Mouse (Mus musculus): ENCODE measurements around the gene Gdf1. TPM values are rescaled to one million over a fixed set of nuclear protein-coding genes. Genes with fewer than 3 reads are reported as not detected.
A peak's percentile ranks its signal among the peaks of the same experiment; 100 is the strongest.

Gene Gdf1
- polyA plus RNA-seq (2015; fragmentation: Nextera tagmentation; extraction: Ambion mirVana), result 0.18 and 0.34 TPM in 2 replicates

DNA sequence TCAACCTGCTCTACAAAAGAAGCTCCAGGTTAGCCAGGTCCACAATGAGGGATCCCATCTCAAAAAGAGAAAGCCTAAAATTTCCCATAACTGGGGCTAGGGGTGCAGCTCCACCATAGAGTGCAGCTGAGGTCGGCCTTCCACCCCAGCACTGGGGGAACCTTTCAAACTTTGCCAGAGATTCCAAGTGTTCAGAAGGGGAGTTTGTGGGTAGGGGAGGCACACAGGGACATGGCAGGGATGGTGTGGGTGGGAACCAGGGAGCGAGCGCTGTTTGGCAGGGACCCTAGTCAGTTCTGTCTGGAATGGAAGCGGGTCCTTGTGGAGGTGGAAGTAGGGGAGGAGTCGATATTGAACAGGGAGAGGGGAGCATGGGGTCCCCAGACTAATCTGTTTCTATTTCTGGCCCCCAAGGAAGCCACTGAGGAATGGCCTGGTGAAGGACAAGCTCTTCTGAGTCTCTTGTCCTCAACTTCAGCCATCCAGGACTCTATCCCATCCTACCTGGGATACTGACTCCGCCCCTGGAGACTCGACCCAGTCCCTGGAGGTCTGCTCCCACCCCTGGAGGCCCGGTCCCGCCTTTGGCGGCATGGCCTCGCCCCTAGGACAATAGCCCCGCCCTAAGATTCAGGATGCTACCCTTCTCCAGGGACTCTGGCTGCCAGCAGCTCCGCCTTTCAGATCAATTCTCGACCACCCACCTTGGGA lies at the start of gene Gdf1:
Gene Gdf1 (plus strand): TSS at position 694 of the 711 bp plus-strand sequence.
- Histone ChIP-seq H3K4me3 (ENCODE audit: low read depth, low read length) (no peak within 1 kb of the TSS), H3K4me1 (ENCODE audit: control insufficient read depth, low read depth, low read length) (peaks cover 25% of the 10 kb centered on the region), H3K27me3 (ENCODE audit: control insufficient read depth, insufficient read depth, low read depth, low read length) (no peaks in the 10 kb centered on the region), H3K4me2 (ENCODE audit: low read depth, low read length) (no peak within 1 kb of the TSS), H3K27ac (ENCODE audit: low read length) (peak within 1 kb of the TSS; percentile 83), H3K36me3 (ENCODE audit: control insufficient read depth, insufficient read depth) (peaks cover 35% of the 10 kb centered on the region), H3K9me3 (replicated peaks; ENCODE audit: control insufficient read depth, low read length) (no peaks in the 10 kb centered on the region), H3K9ac (ENCODE audit: low read depth, low read length) (no peak within 1 kb of the TSS)
- WGBS (ENCODE audit: insufficient replicate concordance), result 40% methylated on average over 14 of the region's 14 CpGs
- ATAC-seq (ENCODE audit: low read depth), result no peak

GRCm38 (mm10) chr8:70281001-70281400 lies 48.6 kb upstream of the Gdf1 start:
- Histone ChIP-seq H3K4me2 (ENCODE audit: low read depth, low read length) (no peak overlapping the region), H3K4me3 (ENCODE audit: low read depth, low read length) (no peak overlapping the region), H3K9me3 (replicated peaks; ENCODE audit: control insufficient read depth, low read length) (no peaks in the 10 kb centered on the region), H3K4me1 (ENCODE audit: control insufficient read depth, low read depth, low read length) (peaks cover 12% of the 10 kb centered on the region), H3K36me3 (ENCODE audit: control insufficient read depth, insufficient read depth) (peaks cover 4% of the 10 kb centered on the region; the same call in 1 of the 2 replicates), H3K27me3 (ENCODE audit: control insufficient read depth, insufficient read depth, low read depth, low read length) (peaks cover 11% of the 10 kb centered on the region), H3K27ac (ENCODE audit: low read length) (no peak overlapping the region), H3K9ac (ENCODE audit: low read depth, low read length) (no peak overlapping the region)
- 53% methylated on average over 3 of the region's 3 CpGs for WGBS (ENCODE audit: insufficient replicate concordance)
- no peak for ATAC-seq (ENCODE audit: low read depth)

DNA sequence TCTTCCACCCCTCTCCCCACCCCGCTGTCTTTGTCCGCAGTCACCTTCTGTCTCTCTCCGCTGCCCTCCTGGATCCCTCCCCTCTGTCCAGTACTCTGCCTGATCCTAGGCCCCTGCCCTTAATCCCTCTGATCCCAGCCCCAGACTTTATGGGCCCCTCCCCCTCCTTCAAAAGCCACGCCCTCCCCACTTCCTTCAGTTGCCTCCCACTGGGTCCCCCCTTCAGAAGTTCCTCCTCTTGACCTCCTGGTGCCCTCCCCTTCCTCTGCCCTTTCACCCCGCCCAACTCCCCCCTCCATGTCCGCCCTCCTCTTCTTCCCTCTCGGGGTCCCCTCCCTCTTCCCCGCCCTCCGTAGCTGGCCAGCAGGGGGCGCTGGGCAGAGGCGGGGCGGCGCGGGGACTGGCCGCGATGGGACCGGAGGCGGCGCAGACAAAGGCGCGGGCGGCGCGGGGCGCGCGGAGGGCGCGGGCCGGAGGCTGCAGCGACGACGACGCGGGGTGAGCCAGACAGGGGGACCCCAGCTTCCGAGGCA lies 46.9 kb upstream of the Gdf1 start, which contains the start of gene Homer3:
Gene Homer3 (plus strand): TSS at position 225 of the 533 bp plus-strand sequence.
- no peaks in the 10 kb centered on the region for H3K9me3 ChIP-seq (replicated peaks; ENCODE audit: control insufficient read depth, low read length)
- WGBS (ENCODE audit: insufficient replicate concordance), result under 1% methylated on average over 36 of the region's 36 CpGs
- H3K27ac ChIP-seq (ENCODE audit: low read length), result no peak within 1 kb of the TSS
- peaks cover 11% of the 10 kb centered on the region for H3K27me3 ChIP-seq (ENCODE audit: control insufficient read depth, insufficient read depth, low read depth, low read length)
- peak within 1 kb of the TSS; percentile 70 for H3K4me3 ChIP-seq (ENCODE audit: low read depth, low read length)
- ATAC-seq (ENCODE audit: low read depth), result peak; percentile 85
- peaks cover 9% of the 10 kb centered on the region for H3K4me1 ChIP-seq (ENCODE audit: control insufficient read depth, low read depth, low read length)
- H3K9ac ChIP-seq (ENCODE audit: low read depth, low read length), result peak within 1 kb of the TSS; percentile 71
- H3K4me2 ChIP-seq (ENCODE audit: low read depth, low read length), result peak within 1 kb of the TSS; percentile 91
- H3K36me3 ChIP-seq (ENCODE audit: control insufficient read depth, insufficient read depth), result peaks cover 8% of the 10 kb centered on the region; the same call in 1 of the 2 replicates

DNA sequence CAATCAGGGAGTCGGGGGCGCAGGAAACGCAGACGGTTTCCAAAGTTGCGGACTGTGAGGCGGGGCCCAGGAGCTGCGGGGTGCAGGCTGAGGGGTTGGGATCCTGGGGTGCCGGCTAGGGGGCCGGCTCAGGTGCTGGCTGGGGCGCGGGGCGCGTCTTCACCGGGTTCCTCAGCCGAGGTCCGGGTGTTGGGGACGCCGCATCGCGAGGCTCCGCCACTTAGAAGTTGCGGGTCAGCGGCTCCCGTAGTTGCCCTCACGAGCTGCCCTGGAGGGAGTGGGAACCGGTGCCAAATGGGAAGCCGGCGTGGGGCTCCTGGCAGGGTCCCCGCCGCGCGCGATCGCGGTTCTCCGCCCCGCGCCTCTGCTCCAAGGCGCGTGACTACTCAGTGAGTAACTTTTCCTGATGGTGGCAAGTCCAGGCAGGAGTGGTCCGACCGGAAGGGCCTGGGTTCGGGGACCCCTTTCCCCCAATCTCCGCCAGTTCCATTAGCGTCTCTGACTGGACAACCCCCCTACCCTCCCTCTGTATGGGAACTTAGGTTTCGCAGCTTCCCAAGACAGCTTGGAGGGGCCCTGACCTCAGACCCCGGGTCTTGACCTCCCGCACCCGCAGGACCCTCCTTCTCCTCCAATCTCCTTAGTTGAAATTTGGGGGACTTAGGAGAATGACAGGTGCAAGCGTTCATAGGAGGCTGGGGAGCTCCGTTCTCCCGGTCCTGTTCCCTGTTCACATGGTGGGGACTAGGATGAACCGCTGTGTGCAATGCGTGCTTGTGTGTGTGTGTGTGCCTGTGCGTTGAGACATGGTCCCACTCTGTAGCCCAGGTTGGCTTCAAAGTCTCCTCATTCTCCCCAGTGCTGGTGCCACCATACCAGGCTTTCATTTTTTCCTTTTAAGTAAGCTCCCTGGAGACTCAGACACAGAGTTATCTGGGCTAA lies 46.2 kb upstream of the Gdf1 start:
- Histone ChIP-seq H3K27me3 (ENCODE audit: control insufficient read depth, insufficient read depth, low read depth, low read length) (peaks cover 11% of the 10 kb centered on the region), H3K36me3 (ENCODE audit: control insufficient read depth, insufficient read depth) (peaks cover 8% of the 10 kb centered on the region; the same call in 1 of the 2 replicates), H3K4me2 (ENCODE audit: low read depth, low read length) (peak overlapping the region; percentile 91), H3K9me3 (replicated peaks; ENCODE audit: control insufficient read depth, low read length) (no peaks in the 10 kb centered on the region), H3K4me1 (ENCODE audit: control insufficient read depth, low read depth, low read length) (peaks cover 9% of the 10 kb centered on the region), H3K9ac (ENCODE audit: low read depth, low read length) (peak overlapping the region; percentile 71), H3K27ac (ENCODE audit: low read length) (no peak overlapping the region), H3K4me3 (ENCODE audit: low read depth, low read length) (peak overlapping the region; percentile 70)
- ATAC-seq (ENCODE audit: low read depth), result peak; percentile 19
- WGBS (ENCODE audit: insufficient replicate concordance), result under 1% methylated on average over 53 of the region's 55 CpGs

- Histone ChIP-seq H3K4me2 (ENCODE audit: low read depth, low read length) (no peak overlapping the region), H3K27me3 (ENCODE audit: control insufficient read depth, insufficient read depth, low read depth, low read length) (peaks cover 11% of the 10 kb centered on the region), H3K9me3 (replicated peaks; ENCODE audit: control insufficient read depth, low read length) (no peaks in the 10 kb centered on the region), H3K9ac (ENCODE audit: low read depth, low read length) (no peak overlapping the region), H3K27ac (ENCODE audit: low read length) (no peak overlapping the region), H3K4me1 (ENCODE audit: control insufficient read depth, low read depth, low read length) (peaks cover 9% of the 10 kb centered on the region), H3K4me3 (ENCODE audit: low read depth, low read length) (no peak overlapping the region), H3K36me3 (ENCODE audit: control insufficient read depth, insufficient read depth) (peaks cover 8% of the 10 kb centered on the region; the same call in 1 of the 2 replicates)
- WGBS (ENCODE audit: insufficient replicate concordance), result 61% methylated on average over 5 of the region's 5 CpGs
- ATAC-seq (ENCODE audit: low read depth), result no peak
These were observed 45.2 kb upstream of the Gdf1 start for GRCm38 (mm10) chr8:70284421-70284820.

DNA sequence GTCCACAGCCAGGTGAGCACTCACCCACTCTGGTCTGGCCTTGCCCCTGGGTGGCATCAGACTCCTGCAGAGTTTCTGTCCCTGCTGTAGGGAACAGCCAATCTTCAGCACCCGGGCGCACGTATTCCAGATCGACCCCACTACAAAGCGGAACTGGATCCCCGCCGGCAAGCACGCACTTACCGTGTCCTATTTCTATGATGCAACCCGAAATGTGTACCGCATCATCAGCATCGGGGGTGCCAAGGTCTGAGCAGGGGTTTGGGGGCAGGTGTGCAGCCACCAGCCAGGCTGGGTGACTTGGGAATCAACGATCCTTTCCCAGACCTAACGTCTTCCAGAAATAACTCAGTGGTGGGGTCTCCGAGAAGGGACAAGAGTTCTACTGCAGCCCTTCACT lies 44.3 kb upstream of the Gdf1 start:
- no peak overlapping the region for H3K4me2 ChIP-seq (ENCODE audit: low read depth, low read length)
- H3K9me3 ChIP-seq (replicated peaks; ENCODE audit: control insufficient read depth, low read length), result no peaks in the 10 kb centered on the region
- H3K9ac ChIP-seq (ENCODE audit: low read depth, low read length), result no peak overlapping the region
- H3K4me3 ChIP-seq (ENCODE audit: low read depth, low read length), result no peak overlapping the region
- ATAC-seq (ENCODE audit: low read depth), result no peak
- H3K36me3 ChIP-seq (ENCODE audit: control insufficient read depth, insufficient read depth), result peaks cover 8% of the 10 kb centered on the region; the same call in 1 of the 2 replicates
- 82% methylated on average over 15 of the region's 15 CpGs for whole genome bisulfite sequencing (ENCODE audit: insufficient replicate concordance)
- H3K4me1 ChIP-seq (ENCODE audit: control insufficient read depth, low read depth, low read length), result peaks cover 9% of the 10 kb centered on the region
- H3K27me3 ChIP-seq (ENCODE audit: control insufficient read depth, insufficient read depth, low read depth, low read length), result peaks cover 11% of the 10 kb centered on the region
- no peak overlapping the region for H3K27ac ChIP-seq (ENCODE audit: low read length)

GRCm38 (mm10) chr8:70286737-70287136 lies 42.9 kb upstream of the Gdf1 start:
- Histone ChIP-seq H3K9ac (ENCODE audit: low read depth, low read length) (no peak overlapping the region), H3K9me3 (replicated peaks; ENCODE audit: control insufficient read depth, low read length) (no peaks in the 10 kb centered on the region), H3K4me1 (ENCODE audit: control insufficient read depth, low read depth, low read length) (peaks cover 9% of the 10 kb centered on the region), H3K27ac (ENCODE audit: low read length) (no peak overlapping the region), H3K36me3 (ENCODE audit: control insufficient read depth, insufficient read depth) (peaks cover 8% of the 10 kb centered on the region; the same call in 1 of the 2 replicates), H3K4me2 (ENCODE audit: low read depth, low read length) (no peak overlapping the region), H3K27me3 (ENCODE audit: control insufficient read depth, insufficient read depth, low read depth, low read length) (peaks cover 11% of the 10 kb centered on the region), H3K4me3 (ENCODE audit: low read depth, low read length) (no peak overlapping the region)
- 81% methylated on average over 8 of the region's 8 CpGs for WGBS (ENCODE audit: insufficient replicate concordance)
- ATAC-seq (ENCODE audit: low read depth), result no peak

DNA sequence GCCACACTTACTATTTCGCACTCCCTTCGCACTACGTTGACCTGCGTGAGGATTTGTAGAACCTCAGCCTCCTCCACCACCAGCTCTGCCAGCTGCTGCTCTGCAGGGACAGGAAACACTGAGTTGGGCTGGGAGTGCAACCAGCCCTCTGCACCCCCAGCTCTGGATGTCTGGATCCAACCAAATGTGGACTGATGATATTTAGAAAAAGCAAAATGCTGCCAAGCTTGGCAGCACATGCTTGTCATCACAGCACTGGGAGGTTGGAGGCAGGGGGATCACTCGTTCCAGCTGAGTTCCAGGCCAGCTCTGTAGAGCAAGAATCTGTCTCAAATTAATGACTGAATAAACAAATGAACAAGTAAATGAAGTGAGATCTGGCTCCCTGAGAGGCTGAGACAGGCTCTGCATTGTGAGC lies 35.6 kb upstream of the Gdf1 start:
- H3K9me3 ChIP-seq (replicated peaks; ENCODE audit: control insufficient read depth, low read length), result no peaks in the 10 kb centered on the region
- no peaks in the 10 kb centered on the region for H3K4me1 ChIP-seq (ENCODE audit: control insufficient read depth, low read depth, low read length)
- H3K9ac ChIP-seq (ENCODE audit: low read depth, low read length), result no peak overlapping the region
- 77% methylated on average over 5 of the region's 5 CpGs for WGBS (ENCODE audit: insufficient replicate concordance)
- no peak overlapping the region for H3K27ac ChIP-seq (ENCODE audit: low read length)
- H3K27me3 ChIP-seq (ENCODE audit: control insufficient read depth, insufficient read depth, low read depth, low read length), result no peaks in the 10 kb centered on the region
- H3K36me3 ChIP-seq (ENCODE audit: control insufficient read depth, insufficient read depth), result peaks cover 26% of the 10 kb centered on the region
- no peak for ATAC-seq (ENCODE audit: low read depth)
- no peak overlapping the region for H3K4me2 ChIP-seq (ENCODE audit: low read depth, low read length)
- no peak overlapping the region for H3K4me3 ChIP-seq (ENCODE audit: low read depth, low read length)

Measured in liver, embryonic 16.5 days (tissue).